Comparison of ENCODE assay signal across 19 mouse cellular contexts in the genomic region with DNA sequence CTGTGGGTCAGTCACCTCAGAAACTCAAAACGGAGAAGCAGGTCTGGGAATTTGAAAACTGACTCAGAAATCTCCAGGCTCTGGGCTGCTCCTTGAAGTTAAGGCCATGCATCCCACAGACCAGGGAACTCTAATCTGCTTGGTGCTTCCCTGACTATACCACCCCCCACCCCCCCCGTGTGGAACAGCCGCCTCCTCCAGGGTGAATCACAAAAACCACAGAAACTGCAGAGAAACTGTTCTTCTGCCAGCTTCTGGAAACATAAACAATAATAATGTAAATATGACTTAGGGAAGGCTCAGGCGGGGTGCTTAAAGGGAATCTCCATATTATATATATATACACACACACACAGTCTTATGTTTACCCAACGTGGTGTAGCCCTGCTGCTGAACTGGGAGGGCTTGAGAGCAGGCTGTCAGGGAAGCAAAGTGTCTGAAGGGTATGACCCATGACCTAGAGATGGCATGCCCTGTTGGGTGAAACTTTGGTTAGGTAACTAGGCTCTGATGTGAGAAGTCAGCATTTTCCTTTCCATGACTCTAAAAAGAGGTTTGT.
DNase-seq lines count a peak whose midpoint lies in the region; ATAC-seq and TF ChIP-seq lines count a peak whose summit lies in the region.
"Had no signal": no experiment of that assay in that cellular context is flagged by ENCODE, and none has a peak within 500 bp of the region (broad histone marks: within the 10 kb centered on the region; RNA-seq: fewer than 3 reads in every experiment).

No protein-coding gene starts in this region.

- H3K27ac ChIP-seq in lung, postnatal 0 days (ENCODE audit: low read length) = no peak overlapping the region
- H3K27ac ChIP-seq in intestine, embryonic 15.5 days = no peak overlapping the region
- H3K27ac ChIP-seq: left cerebral cortex, adult 2 months; limb, embryonic 10.5 days; neural tube, embryonic 15.5 days had no signal

- no peaks in the 10 kb centered on the region for H3K9me3 ChIP-seq in lung, postnatal 0 days (ENCODE audit: low read length)
- no peaks in the 10 kb centered on the region for H3K9me3 ChIP-seq in intestine, embryonic 15.5 days
- H3K9me3 ChIP-seq: limb, embryonic 10.5 days; neural tube, embryonic 15.5 days had no signal

- no peak overlapping the region for H3K4me3 ChIP-seq in lung, postnatal 0 days (ENCODE audit: low read depth, low read length)
- H3K4me3 ChIP-seq in intestine, embryonic 15.5 days (replicated peaks) = no peak overlapping the region
- H3K4me3 ChIP-seq: left cerebral cortex, adult 2 months; limb, embryonic 10.5 days; neural tube, embryonic 15.5 days had no signal

- H3K9ac ChIP-seq in lung, postnatal 0 days (replicated peaks; ENCODE audit: low read depth) = no peak overlapping the region
- no peak overlapping the region for H3K9ac ChIP-seq in intestine, embryonic 15.5 days
- H3K9ac ChIP-seq: forebrain, postnatal 0 days; liver, postnatal 0 days; neural tube, embryonic 15.5 days had no signal

- H3K4me2 ChIP-seq in lung, postnatal 0 days (replicated peaks; ENCODE audit: low read depth, low read length) = no peak overlapping the region
- no peak overlapping the region for H3K4me2 ChIP-seq in intestine, embryonic 15.5 days (replicated peaks)
- H3K4me2 ChIP-seq: neural tube, embryonic 15.5 days had no signal

- WGBS in lung, postnatal 0 days = 20% methylated on average over 5 of the region's 5 CpGs
- WGBS in intestine, embryonic 15.5 days = 37% methylated on average over 5 of the region's 5 CpGs

- TF ChIP-seq EP300 in lung, postnatal 0 days (IDR thresholded peaks at IDR 0.05) = no peak

- peak; percentile 23; the same call in 1 of the 2 replicates for ATAC-seq in lung, postnatal 0 days
- peak; percentile 53; the same call in 1 of the 2 replicates for ATAC-seq in intestine, embryonic 15.5 days
- ATAC-seq: forebrain, postnatal 0 days; liver, postnatal 0 days had no signal

- no peaks in the 10 kb centered on the region for H3K4me1 ChIP-seq in lung, postnatal 0 days (ENCODE audit: insufficient read depth, low read depth, low read length)
- 0 out of 2 replicates have a peak, but pooled peaks cover 5% of the 10 kb centered on the region for H3K4me1 ChIP-seq in intestine, embryonic 15.5 days (replicated peaks)
- H3K4me1 ChIP-seq: limb, embryonic 10.5 days; megakaryocyte, embryonic 14.5 days; neural tube, embryonic 15.5 days had no signal

- no peaks in the 10 kb centered on the region for H3K27me3 ChIP-seq in lung, postnatal 0 days (replicated peaks; ENCODE audit: insufficient read depth, low read length)
- no peaks in the 10 kb centered on the region for H3K27me3 ChIP-seq in intestine, embryonic 15.5 days (replicated peaks)
- H3K27me3 ChIP-seq: megakaryocyte, embryonic 14.5 days; neural tube, embryonic 15.5 days had no signal

- no peak for TF ChIP-seq CTCF in lung, postnatal 0 days (IDR thresholded peaks at IDR 0.05)

- DNase-seq in lung, postnatal 0 days (ENCODE audit: low spot score) = peak; percentile 13
- no peak for DNase-seq in lung, postnatal 36 days
- peak; percentile 13 for DNase-seq in adipocyte (ENCODE audit: low spot score)
- DNase-seq in retina, postnatal 1 day = no peak
- no peak for DNase-seq in urinary bladder, postnatal 4 days (ENCODE audit: low spot score in 2 of 2)
- no peak for DNase-seq in left cerebral cortex, adult 8-10 months (ENCODE audit: low spot score in 2 of 2)
- DNase-seq: adrenal gland, postnatal 36 days; cerebellum, adult 2 months; forebrain, postnatal 0 days; kidney, adult 9 months; kidney, postnatal 25 days; liver, postnatal 0 days; midbrain, embryonic 14.5 days; thymus, postnatal 4 days had no signal

- no peaks in the 10 kb centered on the region for H3K36me3 ChIP-seq in lung, postnatal 0 days (ENCODE audit: insufficient read depth, low read length)
- no peaks in the 10 kb centered on the region for H3K36me3 ChIP-seq in intestine, embryonic 15.5 days
- H3K36me3 ChIP-seq: limb, embryonic 10.5 days; neural tube, embryonic 15.5 days had no signal

Comparison
In these comparisons a context has a peak if more than half of its experiments do, and no peak if none do; other contexts are left out.
1. DNase-seq: peak in lung, postnatal 0 days (single experiment) and adipocyte (single experiment); none in lung, postnatal 36 days (single experiment), retina, postnatal 1 day (single experiment), urinary bladder, postnatal 4 days (0 of 2) and left cerebral cortex, adult 8-10 months (0 of 2).